Mouse (Mus musculus): ENCODE results near the gene Tanc1. TPM values are rescaled to one million over a fixed set of nuclear protein-coding genes. Genes with fewer than 3 reads are reported as not detected.

Gene Tanc1
- total RNA-seq, 2 experiments from 2014 or later: 20.9 to 32.2 TPM

GRCm38 (mm10) chr2:59612733-59613473 is 1.1 kb downstream of the Tanc1 start:
- peak in 1 of 2 experiments; percentile 31 for DNase-seq (ENCODE audit: low spot score in 2 of 2)

- DNase-seq (ENCODE audit: low spot score in 2 of 2): peak in 1 of 2 experiments; percentile 29
Measured at GRCm38 (mm10) chr2:59613474-59614019, 1.7 kb downstream of the Tanc1 start.

- DNase-seq (ENCODE audit: low spot score in 2 of 2): no peak
Measured at GRCm38 (mm10) chr2:59616890-59617289, 5.0 kb downstream of the Tanc1 start.

DNA sequence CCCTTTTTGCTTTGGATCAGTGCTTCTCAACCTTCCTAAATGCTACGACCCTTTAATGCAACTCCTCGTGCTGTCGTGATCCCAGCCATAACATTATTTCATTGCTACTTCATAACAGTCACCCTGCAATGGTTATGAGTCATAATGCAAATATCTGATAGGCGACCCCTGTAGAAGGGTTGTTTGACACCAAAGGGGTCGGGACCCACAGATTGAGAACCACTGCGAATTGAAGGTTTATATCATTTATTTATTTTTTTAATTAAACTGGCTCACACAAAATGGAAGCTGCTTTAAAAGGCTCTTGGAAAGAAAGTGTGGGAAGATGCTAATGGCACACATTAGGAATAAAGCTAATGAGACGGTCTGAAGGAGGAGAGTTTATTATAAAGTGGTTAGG is 7.2 kb downstream of the Tanc1 start:
- DNase-seq (ENCODE audit: low spot score in 2 of 2): no peak

- no peak for DNase-seq (ENCODE audit: low spot score in 2 of 2)
Measured at GRCm38 (mm10) chr2:59620601-59621000, 8.8 kb downstream of the Tanc1 start.

- DNase-seq (ENCODE audit: low spot score in 2 of 2): no peak
Measured at GRCm38 (mm10) chr2:59622514-59623139, 10.8 kb downstream of the Tanc1 start.

DNA sequence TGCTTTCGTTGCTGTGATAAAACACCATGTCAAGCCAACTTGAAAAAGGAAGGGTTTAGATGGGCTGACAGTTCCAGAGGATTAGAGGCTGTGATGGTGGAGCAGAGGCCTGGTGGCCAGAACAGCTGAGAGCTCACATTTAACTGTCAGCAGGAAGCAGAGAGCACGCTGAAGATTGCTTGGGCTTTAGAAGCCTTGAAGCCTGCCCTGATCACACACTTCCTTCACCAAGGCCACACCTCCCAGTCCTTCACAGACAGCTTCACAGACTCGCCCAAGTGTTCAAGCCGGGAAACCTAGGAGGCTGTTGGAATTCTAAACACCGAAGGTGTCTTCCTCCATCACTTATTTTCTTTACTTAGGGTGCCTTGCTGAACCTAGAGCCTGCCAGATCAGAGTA is 12.0 kb downstream of the Tanc1 start:
- DNase-seq (ENCODE audit: low spot score in 2 of 2): no peak

DNA sequence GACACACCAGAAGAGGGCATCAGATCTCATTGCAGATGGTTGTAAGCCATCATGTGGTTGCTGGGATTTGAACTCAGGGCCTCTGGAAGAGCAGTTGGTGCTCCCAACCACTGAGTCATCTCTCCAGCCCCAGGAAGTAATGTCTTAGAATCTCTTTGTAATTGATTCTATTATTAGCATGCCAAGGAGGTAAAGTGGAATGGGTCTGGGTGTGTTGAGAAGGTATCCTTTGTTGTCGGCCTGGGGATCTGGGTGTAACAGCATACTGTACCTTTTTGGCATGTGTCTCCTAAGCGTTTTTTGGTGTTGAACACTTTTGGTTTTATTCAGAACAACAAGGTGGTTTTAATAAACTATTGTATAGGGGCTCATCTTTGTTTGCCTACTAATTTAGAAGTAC is 13.6 kb downstream of the Tanc1 start:
- no peak for DNase-seq (ENCODE audit: low spot score in 2 of 2)

DNA sequence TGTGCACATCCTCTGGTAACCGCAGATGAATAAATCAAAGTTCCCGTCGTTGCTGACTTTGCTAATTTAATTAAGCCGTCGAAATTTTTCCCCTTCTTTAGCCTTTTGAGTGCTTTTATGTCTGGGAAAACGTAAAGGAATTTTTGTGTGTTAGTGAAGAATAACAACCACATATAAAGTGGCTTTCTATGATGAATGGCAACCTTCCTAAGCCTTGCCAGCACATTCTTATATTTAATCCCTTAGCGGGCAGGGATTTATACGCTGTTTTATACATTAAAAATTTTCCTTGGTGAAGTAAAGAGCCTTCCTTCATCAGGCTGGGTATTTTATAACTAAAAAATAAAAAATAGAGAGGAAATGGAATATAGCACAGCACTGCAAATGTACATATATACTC is 14.1 kb downstream of the Tanc1 start:
- no peak for DNase-seq (ENCODE audit: low spot score in 2 of 2)

DNA sequence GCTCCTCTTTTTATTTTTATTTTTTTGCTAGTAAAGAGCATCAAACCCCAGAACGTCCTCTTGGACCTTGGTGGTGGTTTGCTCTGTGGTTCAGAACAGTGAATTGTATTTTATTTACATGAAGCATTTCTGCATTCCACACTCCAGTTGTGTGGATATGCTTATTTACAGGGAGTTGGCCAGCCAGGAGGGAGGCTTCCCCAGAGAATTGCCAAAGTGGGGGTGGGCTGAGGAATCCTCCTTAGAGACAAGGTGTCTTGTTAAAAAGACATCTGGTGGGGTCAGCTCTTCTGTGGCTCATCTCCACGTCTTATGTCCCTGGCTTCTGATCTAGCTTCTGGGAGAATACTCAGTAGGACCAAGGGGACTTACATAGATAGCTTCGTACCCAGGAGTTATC is 14.6 kb downstream of the Tanc1 start:
- no peak for DNase-seq (ENCODE audit: low spot score in 2 of 2)

DNA sequence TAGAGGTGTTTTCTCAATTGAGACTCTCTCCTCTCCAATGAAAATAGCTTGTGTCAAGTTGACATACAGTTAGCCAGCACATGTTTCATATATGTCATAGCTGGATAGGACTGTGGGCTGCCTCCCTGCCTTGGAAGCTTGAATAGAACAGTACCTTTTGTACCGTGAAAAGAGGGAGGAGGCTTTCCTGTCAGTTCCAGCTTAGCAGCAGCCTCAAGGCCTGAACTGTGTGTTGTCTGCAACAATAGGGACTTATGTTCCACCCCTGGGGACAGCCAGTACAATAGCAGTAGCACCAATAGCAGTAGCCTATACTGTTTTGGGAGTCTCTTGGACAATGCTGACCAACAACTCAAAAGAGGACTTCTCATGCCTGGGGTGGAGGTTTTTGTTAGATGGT is 15.7 kb downstream of the Tanc1 start:
- DNase-seq (ENCODE audit: low spot score in 2 of 2): no peak

DNA sequence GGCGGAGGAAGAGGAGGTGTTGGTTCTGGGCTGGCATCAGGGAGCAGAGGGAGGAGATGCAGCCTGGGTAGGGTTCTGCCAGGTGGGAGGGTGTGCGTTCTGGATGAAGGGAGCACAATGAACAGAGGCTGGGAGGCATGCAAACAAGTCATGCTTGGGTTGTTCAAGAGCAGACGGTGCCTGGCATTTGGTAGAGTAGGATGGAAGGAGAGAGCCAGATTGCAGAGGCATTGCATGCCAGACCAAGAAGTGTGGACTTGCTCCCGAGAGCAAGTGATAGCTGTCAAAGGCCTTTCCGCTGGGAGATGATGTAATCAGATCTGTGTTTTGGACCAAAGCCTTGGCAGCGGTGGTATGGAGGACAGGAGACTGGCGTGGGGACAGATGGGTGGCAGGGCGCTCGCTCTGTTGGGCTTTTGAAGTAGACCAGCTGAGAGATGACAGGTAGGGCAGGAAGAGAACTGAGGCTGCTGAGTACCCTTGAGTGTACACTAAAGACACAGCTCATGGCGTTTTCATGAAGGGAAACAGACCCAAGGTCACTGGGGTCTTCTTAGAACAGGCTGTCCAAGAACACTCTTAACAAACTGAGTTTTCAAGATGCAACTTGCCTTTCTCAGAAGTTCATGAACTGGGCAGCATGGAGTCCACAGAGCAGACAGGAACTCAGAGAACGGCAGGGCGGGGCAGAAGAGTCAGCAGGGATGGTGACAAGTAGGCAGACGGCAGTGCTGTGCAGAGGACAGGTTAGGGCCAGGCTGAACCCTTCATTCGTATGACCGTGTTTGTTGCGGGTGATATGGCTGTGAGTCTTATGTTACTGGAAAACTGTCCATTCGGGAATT is 16.4 kb downstream of the Tanc1 start:
- peak; percentile 35 for DNase-seq (ENCODE audit: low spot score in 2 of 2)

- DNase-seq (ENCODE audit: low spot score in 2 of 2): no peak
Measured at GRCm38 (mm10) chr2:59629829-59630228, 18.0 kb downstream of the Tanc1 start.

- DNase-seq (ENCODE audit: low spot score in 2 of 2): no peak
Measured at GRCm38 (mm10) chr2:59631406-59631805, 19.6 kb downstream of the Tanc1 start.

GRCm38 (mm10) chr2:59633761-59634430 is 22.1 kb downstream of the Tanc1 start:
- DNase-seq (ENCODE audit: low spot score in 2 of 2): no peak

DNA sequence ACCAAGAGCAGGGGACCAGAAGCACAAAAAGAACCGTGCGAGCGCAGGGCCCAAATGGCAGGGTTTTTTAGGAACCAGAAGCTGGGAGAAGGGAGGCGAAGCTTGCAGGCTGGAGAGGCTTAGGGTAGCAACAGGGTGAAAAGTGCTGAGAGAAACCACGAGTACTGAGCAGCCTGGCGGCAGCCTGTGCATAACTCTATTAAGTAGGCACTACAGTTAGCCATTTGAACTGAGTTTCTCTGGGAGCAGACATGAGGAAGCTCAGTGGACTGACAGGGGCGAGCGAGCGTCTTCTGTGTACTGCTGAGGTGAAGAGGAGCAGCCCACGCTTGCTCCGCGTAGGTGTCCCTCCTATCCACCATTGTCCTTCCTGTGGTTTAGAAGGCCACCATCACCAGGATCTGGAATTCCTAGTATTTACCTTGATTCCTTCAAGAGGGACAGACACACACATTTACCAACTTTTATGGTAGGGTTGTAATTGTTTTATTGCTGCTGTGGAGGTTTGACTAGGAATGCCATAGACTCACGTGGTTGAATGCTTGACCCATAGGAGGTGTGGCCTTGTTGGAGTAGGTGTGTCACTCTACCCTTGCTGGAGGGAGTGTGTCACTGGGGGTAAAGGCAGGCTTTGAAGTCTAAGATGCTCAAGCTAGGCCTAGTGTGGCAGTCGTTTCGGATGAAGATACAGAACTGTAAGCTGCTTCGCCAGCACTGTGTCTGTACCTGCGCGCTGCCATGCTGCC is 25.4 kb downstream of the Tanc1 start:
- DNase-seq (ENCODE audit: low spot score in 2 of 2): no peak

DNA sequence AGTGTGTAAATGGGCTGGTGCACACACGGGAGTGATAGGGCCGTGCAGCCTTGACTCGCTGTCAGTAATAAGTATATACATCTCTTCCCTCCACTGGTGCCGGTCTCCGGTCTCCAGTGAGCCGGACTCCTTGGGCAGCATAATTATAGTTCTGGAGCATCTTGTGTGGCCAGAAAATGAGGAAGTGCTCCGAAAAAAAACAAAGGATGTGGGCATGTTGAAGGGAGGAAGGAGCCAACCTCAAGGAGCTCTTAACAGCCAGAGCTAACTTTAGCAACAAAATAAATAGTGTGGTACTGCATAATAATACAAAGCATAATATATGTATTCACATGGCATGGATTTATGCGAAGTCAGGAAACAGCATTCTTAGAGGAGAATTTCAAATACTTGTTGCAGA is 30.9 kb downstream of the Tanc1 start:
- no peak for DNase-seq (ENCODE audit: low spot score in 2 of 2)

GRCm38 (mm10) chr2:59644816-59645215 is 33.0 kb downstream of the Tanc1 start:
- peak in 1 of 2 experiments; percentile 54 for DNase-seq (ENCODE audit: low spot score in 2 of 2)

DNA sequence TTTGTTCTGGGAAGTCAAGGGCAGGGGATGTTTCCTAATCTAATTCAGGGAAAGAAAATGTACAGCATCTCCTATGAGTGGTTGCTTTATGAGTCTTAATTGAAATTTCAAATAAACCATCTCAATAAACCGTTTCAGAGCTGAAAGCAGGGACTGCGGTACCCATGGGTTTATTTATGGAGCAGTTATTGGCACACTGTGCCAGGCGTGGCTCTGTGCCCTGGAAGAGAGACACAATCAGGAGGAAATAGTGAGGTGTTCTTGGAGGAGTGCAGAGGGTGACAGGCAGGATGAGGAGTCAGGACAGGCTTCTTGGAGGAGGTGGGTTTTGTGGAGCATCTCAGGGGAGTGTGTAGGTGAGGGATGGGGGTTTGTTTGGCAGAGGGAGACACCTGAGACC is 33.7 kb downstream of the Tanc1 start:
- peak in 1 of 2 experiments; percentile 64 for DNase-seq (ENCODE audit: low spot score in 2 of 2)

GRCm38 (mm10) chr2:59646740-59647390 is 35.0 kb downstream of the Tanc1 start:
- DNase-seq (ENCODE audit: low spot score in 2 of 2): no peak

Measured in layer of hippocampus, postnatal 10 days (tissue).